Mouse (Mus musculus) CD8-positive naive resting alpha-beta T cell, adult 2 months (primary cell): Measurements from ENCODE around the gene Exoc6.

Source experiments
- DNase-seq, 2 experiments: peaks; one replicate each; pipeline ENCODE4 v3.0.0; 2022; ENCODE audit warnings: low read depth in 2 of 2, low spot score in 2 of 2

Exoc6 gene

GRCm38 (mm10) chr19:37570966-37571718 lies 20.9 kb downstream of the Exoc6 start:
- DNase-seq: no peak

- no peak for DNase-seq
Observed at GRCm38 (mm10) chr19:37574802-37575201, 24.6 kb downstream of the Exoc6 start.

GRCm38 (mm10) chr19:37579607-37580006 lies 29.4 kb downstream of the Exoc6 start:
- no peak for DNase-seq

- no peak for DNase-seq
Observed at GRCm38 (mm10) chr19:37580438-37580837, 30.2 kb downstream of the Exoc6 start.

GRCm38 (mm10) chr19:37585210-37585609 lies 35.0 kb downstream of the Exoc6 start:
- no peak for DNase-seq

GRCm38 (mm10) chr19:37585684-37586083 lies 35.5 kb downstream of the Exoc6 start:
- no peak for DNase-seq

- DNase-seq: no peak
Observed at GRCm38 (mm10) chr19:37590544-37590943, 40.3 kb downstream of the Exoc6 start.

- peak in 1 of 2 experiments; percentile 7 for DNase-seq
Observed at GRCm38 (mm10) chr19:37601968-37602848, 52.0 kb downstream of the Exoc6 start.

GRCm38 (mm10) chr19:37609991-37610390 lies 59.8 kb downstream of the Exoc6 start:
- no peak for DNase-seq

- DNase-seq: no peak
Observed at GRCm38 (mm10) chr19:37612893-37613292, 62.7 kb downstream of the Exoc6 start.

- no peak for DNase-seq
Observed at GRCm38 (mm10) chr19:37615039-37615630, 64.9 kb downstream of the Exoc6 start.

GRCm38 (mm10) chr19:37647994-37648393 lies 97.8 kb downstream of the Exoc6 start:
- DNase-seq: no peak

- no peak for DNase-seq
Observed at GRCm38 (mm10) chr19:37650526-37650925, 100.3 kb downstream of the Exoc6 start.

GRCm38 (mm10) chr19:37654012-37654411 lies 103.8 kb downstream of the Exoc6 start:
- no peak for DNase-seq

GRCm38 (mm10) chr19:37656441-37656840 lies 106.2 kb downstream of the Exoc6 start:
- no peak for DNase-seq

- no peak for DNase-seq
Observed at GRCm38 (mm10) chr19:37665256-37665655, 115.0 kb downstream of the Exoc6 start.

GRCm38 (mm10) chr19:37667855-37668594 lies 117.8 kb downstream of the Exoc6 start:
- DNase-seq: no peak

GRCm38 (mm10) chr19:37668657-37669056 lies 118.4 kb downstream of the Exoc6 start:
- DNase-seq: no peak

GRCm38 (mm10) chr19:37669486-37669885 lies 119.3 kb downstream of the Exoc6 start:
- no peak for DNase-seq

- DNase-seq: no peak
Observed at GRCm38 (mm10) chr19:37673393-37673792, 123.2 kb downstream of the Exoc6 start.

- DNase-seq: no peak
Observed at GRCm38 (mm10) chr19:37685281-37685680, 135.1 kb downstream of the Exoc6 start, which contains the start of gene Cyp26c1. Gene Cyp26c1, plus strand, starts transcription at chr19:37685581.
